Mouse (Mus musculus) lung, postnatal 0 days (tissue): ENCODE results near the gene Hsd11b2. TPM values are rescaled to one million over a fixed set of nuclear protein-coding genes. Genes with fewer than 3 reads are reported as not detected.
A peak's percentile ranks its signal among the peaks of the same experiment; 100 is the strongest.

Source experiments
- ATAC-seq: fragments of 200-750 bp; cut with Nextera tagmentation; 2 replicates; pipeline ENCODE4 v1.8.0; 2017; ENCODE audit warnings: moderate library complexity
- DNase-seq: peaks from one replicate; pipeline ENCODE4 v3.0.0-alpha.2; 2016; ENCODE audit warnings: low spot score
- H3K27ac ChIP-seq: fragments of 300-500 bp; sonication (generic); 2 replicates; pipeline ENCODE4 v1.5.1; 2014; ENCODE audit warnings: antibody characterized with exemption, mild to moderate bottlenecking, low read length, mixed read lengths
- H3K27me3 ChIP-seq: fragments of 300-500 bp; sonication (generic); replicated peaks from 2 replicates; pipeline ENCODE4 v1.6.1; 2014; ENCODE audit warnings: low read length, mixed read lengths; ENCODE audit not compliant: insufficient read depth
- H3K36me3 ChIP-seq: fragments of 300-500 bp; sonication (generic); 2 replicates; pipeline ENCODE4 v1.6.1; 2014; ENCODE audit warnings: low read length, mixed read lengths; ENCODE audit not compliant: insufficient read depth
- H3K4me1 ChIP-seq: fragments of 300-500 bp; sonication (generic); 2 replicates; pipeline ENCODE4 v1.6.1; 2014; ENCODE audit warnings: antibody characterized with exemption, low read depth, low read length, mixed read lengths; ENCODE audit not compliant: insufficient read depth
- H3K4me2 ChIP-seq: fragments of 300-500 bp; sonication (generic); replicated peaks from 2 replicates; pipeline ENCODE4 v1.6.1; 2014; ENCODE audit warnings: low read depth, mild to moderate bottlenecking, low read length, moderate library complexity, mixed read lengths
- H3K4me3 ChIP-seq: fragments of 300-500 bp; sonication (generic); 2 replicates; pipeline ENCODE4 v1.5.1; 2014; ENCODE audit warnings: low read depth, low read length
- H3K9ac ChIP-seq: fragments of 300-500 bp; sonication (generic); replicated peaks from 2 replicates; pipeline ENCODE4 v1.6.1; 2014; ENCODE audit warnings: low read depth, mild to moderate bottlenecking
- H3K9me3 ChIP-seq: fragments of 300-500 bp; sonication (generic); 2 replicates; pipeline ENCODE4 v1.6.1; 2016; ENCODE audit warnings: low read length, mixed read lengths
- CTCF ChIP-seq: IDR thresholded peaks from 2 replicates; pipeline ENCODE4 v1.5.1; 2016; ENCODE audit warnings: antibody characterized with exemption, mild to moderate bottlenecking
- EP300 ChIP-seq: IDR thresholded peaks from 2 replicates; pipeline ENCODE4 v1.6.1; 2016; ENCODE audit warnings: antibody characterized with exemption, mild to moderate bottlenecking, control low read depth
- WGBS: fragments of 180-500 bp; shearing (Covaris S2); extraction: QIAGEN DNeasy Blood & Tissue Kit; methylation state at CpG from one replicate; pipeline ENCODE4 v1.1.7; 2014; 5-methylcytosine and 5-hydroxymethylcytosine counted together
- polyA plus RNA-seq: library from polyadenylated mRNA; unstranded; fragments of >200 nt; fragmentation: Nextera tagmentation; extraction: Ambion mirVana; gene quantifications from 2 replicates; pipeline ENCODE4 v1.2.1, GENCODE M21; 2015

Hsd11b2 gene
- polyA plus RNA-seq, 1 experiment from 2014 or later: 1.8 TPM

GRCm38 (mm10) chr8:105482123-105482522, 36.4 kb upstream of the Hsd11b2 start:
- no peak for DNase-seq
- no peak for ATAC-seq
- Histone ChIP-seq H3K27me3 (no peaks in the 10 kb centered on the region), H3K27ac (no peak overlapping the region), H3K36me3 (no peaks in the 10 kb centered on the region), H3K4me2 (no peak overlapping the region), H3K9ac (no peak overlapping the region), H3K4me3 (no peak overlapping the region), H3K9me3 (no peaks in the 10 kb centered on the region), H3K4me1 (no peaks in the 10 kb centered on the region)
- no peak for TF ChIP-seq CTCF
- TF ChIP-seq EP300: no peak
- 81% methylated on average over 8 of the region's 8 CpGs for WGBS

GRCm38 (mm10) chr8:105483212-105484029, 35.1 kb upstream of the Hsd11b2 start:
- no peak overlapping the region for H3K27ac ChIP-seq
- peak; percentile 72 for DNase-seq
- H3K4me2 ChIP-seq: no peak overlapping the region
- WGBS: 53% methylated on average over 14 of the region's 14 CpGs
- H3K27me3 ChIP-seq: no peaks in the 10 kb centered on the region
- TF ChIP-seq EP300 (no peak), CTCF (peak; percentile 86)
- no peak overlapping the region for H3K9ac ChIP-seq
- H3K4me1 ChIP-seq: no peaks in the 10 kb centered on the region
- peak; percentile 66 for ATAC-seq
- no peak overlapping the region for H3K4me3 ChIP-seq
- no peaks in the 10 kb centered on the region for H3K9me3 ChIP-seq
- no peaks in the 10 kb centered on the region for H3K36me3 ChIP-seq

- Histone ChIP-seq H3K4me1 (no peaks in the 10 kb centered on the region), H3K9ac (no peak overlapping the region), H3K27ac (no peak overlapping the region), H3K9me3 (no peaks in the 10 kb centered on the region), H3K36me3 (no peaks in the 10 kb centered on the region), H3K4me3 (no peak overlapping the region), H3K27me3 (no peaks in the 10 kb centered on the region), H3K4me2 (no peak overlapping the region)
- no peak for TF ChIP-seq CTCF
- TF ChIP-seq EP300: no peak
- WGBS: 57% methylated on average over 3 of the region's 3 CpGs
- peak; percentile 20; the same call in 1 of the 2 replicates for ATAC-seq
- DNase-seq: no peak
Observed at GRCm38 (mm10) chr8:105484030-105484368, 34.6 kb upstream of the Hsd11b2 start.

GRCm38 (mm10) chr8:105484392-105484791, 34.2 kb upstream of the Hsd11b2 start:
- Histone ChIP-seq H3K9me3 (no peaks in the 10 kb centered on the region), H3K36me3 (no peaks in the 10 kb centered on the region), H3K4me1 (no peaks in the 10 kb centered on the region), H3K27ac (no peak overlapping the region), H3K4me3 (no peak overlapping the region), H3K9ac (no peak overlapping the region), H3K4me2 (no peak overlapping the region), H3K27me3 (no peaks in the 10 kb centered on the region)
- ATAC-seq (peak; percentile 48), DNase-seq (peak; percentile 62)
- TF ChIP-seq EP300: no peak
- peak; percentile 80 for TF ChIP-seq CTCF
- WGBS: 58% methylated on average over 2 of the region's 2 CpGs

- DNase-seq (no peak), ATAC-seq (no peak)
- H3K4me2 ChIP-seq: no peak overlapping the region
- 0 out of 2 replicates have a peak, but pooled peaks cover 2% of the 10 kb centered on the region for H3K4me1 ChIP-seq
- H3K27ac ChIP-seq: no peak overlapping the region
- no peak overlapping the region for H3K4me3 ChIP-seq
- H3K36me3 ChIP-seq: no peaks in the 10 kb centered on the region
- no peaks in the 10 kb centered on the region for H3K27me3 ChIP-seq
- no peak for TF ChIP-seq CTCF
- TF ChIP-seq EP300: no peak
- H3K9me3 ChIP-seq: no peaks in the 10 kb centered on the region
- 44% methylated on average over 3 of the region's 3 CpGs for WGBS
- H3K9ac ChIP-seq: no peak overlapping the region
Observed at GRCm38 (mm10) chr8:105488082-105488481, 30.5 kb upstream of the Hsd11b2 start.

GRCm38 (mm10) chr8:105489281-105489680, 29.3 kb upstream of the Hsd11b2 start:
- WGBS: 54% methylated on average over 1 of the region's 1 CpGs

More at GRCm38 (mm10) chr8:105489281-105489680, 29.3 kb upstream of the Hsd11b2 start:
- H3K4me2 ChIP-seq: no peak overlapping the region
- no peak overlapping the region for H3K9ac ChIP-seq
- H3K27ac ChIP-seq: no peak overlapping the region
- TF ChIP-seq CTCF: no peak
- TF ChIP-seq EP300: no peak
- H3K9me3 ChIP-seq: no peaks in the 10 kb centered on the region
- H3K4me1 ChIP-seq: 0 out of 2 replicates have a peak, but pooled peaks cover 3% of the 10 kb centered on the region
- DNase-seq: no peak
- ATAC-seq: no peak
- no peaks in the 10 kb centered on the region for H3K36me3 ChIP-seq
- H3K4me3 ChIP-seq: no peak overlapping the region
- H3K27me3 ChIP-seq: no peaks in the 10 kb centered on the region
